Mouse (Mus musculus) frontal cortex, adult 2 months (tissue): ENCODE measurements around the gene Plekhg4. TPM values are rescaled to one million over a fixed set of nuclear protein-coding genes. Genes with fewer than 3 reads are reported as not detected.

Experiments
- DNase-seq, 2 experiments: peaks; one replicate each; pipeline ENCODE4 v3.0.0; 2022; ENCODE audit warnings: low spot score in 1 of 2; ENCODE audit errors: extremely low spot score in 1 of 2
- polyA plus RNA-seq: library from polyadenylated mRNA; depleted of rRNA; stranded (reverse); fragments of >200 nt; gene quantifications from 2 replicates; pipeline ENCODE4 v1.2.3, GENCODE M21; 2012

Plekhg4 gene
- polyA plus RNA-seq, 1 experiment, result 3.2 TPM

DNA sequence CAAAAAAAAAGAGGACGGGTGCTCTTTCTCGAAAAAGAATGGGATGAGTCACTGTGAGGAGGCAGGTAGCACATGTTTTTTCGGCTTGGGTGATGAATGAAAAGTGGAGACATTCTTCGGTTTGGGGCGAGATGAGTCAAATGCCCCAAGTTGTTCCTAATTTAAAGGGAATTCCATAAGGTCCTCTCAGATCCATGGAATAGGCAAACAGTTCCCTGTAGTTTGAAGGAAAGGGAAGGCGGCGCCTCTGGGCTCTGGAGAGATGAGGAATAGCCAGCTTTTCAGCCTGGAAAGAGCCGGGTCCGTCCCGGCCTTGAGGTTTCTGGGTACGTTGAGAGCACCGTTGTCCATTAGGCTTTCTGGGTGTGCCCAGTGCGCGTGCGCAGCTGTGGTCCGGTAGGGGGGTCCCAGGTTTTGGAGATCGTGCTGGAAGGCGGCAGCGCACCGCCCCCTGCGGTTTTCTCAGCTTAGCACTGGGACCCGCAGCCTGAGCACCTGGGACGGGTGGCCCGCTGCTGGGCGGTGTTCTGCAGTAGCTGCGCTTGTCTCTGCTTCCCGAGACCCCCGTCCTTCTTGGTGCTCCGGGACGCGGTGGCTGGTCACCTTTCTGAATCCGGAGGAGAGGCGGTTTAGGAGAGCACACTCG, 24.5 kb upstream of the Plekhg4 start, which contains the start of gene Slc9a5:
Gene Slc9a5, plus strand, starts transcription at position 394 of the 646 bp plus-strand sequence.
- DNase-seq, result peak in 1 of 2 experiments; percentile 55

DNA sequence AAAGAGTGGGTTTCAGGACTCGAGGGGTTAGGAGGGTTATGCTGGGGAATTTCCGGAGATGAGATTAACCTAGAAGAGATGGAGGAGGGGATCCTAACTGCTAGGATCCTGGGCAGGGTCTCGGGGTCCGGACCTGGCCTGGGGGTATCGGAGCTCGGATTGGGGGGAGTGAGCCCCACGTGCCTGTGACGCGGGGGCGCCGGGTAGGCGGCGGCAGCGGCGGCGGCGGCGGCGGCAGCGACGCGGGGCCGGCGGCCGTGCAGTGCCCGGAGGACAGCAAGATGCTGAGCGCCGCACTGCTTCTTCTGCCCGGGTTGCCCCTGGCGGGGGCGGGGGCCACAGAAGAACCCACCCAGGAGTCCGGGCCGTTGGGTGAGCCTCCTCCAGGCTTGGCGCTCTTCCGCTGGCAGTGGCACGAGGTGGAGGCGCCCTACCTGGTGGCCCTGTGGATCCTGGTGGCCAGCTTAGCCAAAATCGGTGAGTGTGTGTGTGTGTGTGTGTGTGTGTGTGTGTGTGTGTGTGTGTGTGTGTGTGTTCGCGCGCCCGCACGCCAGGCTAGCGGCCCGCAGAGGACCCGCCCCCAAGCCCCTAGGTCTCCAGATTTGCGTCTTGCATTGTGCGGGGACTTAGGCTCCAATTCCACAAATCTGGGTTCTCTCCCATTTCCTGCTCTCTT, 23.8 kb upstream of the Plekhg4 start:
- no peak for DNase-seq

DNA sequence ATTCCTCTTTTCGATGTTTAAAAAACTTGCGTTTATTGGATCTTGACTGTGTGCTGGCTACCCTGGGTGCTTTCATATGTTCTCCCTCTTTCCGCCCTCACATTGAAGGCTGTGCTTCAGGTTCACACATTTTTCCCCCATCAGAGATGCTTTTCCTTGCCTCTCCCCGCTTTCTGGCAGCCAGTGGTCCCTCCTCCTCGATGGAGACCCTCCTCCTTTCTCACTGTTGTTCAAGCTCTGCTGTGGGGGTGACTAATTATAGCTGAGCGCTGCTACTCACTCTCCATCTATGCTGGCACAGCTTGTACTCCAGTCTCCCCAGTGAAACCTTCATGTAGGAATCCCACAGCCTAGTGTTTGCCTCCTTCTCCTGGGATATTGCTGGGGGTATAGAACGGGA, 22.9 kb upstream of the Plekhg4 start:
- peak in 1 of 2 experiments; percentile 42 for DNase-seq

DNA sequence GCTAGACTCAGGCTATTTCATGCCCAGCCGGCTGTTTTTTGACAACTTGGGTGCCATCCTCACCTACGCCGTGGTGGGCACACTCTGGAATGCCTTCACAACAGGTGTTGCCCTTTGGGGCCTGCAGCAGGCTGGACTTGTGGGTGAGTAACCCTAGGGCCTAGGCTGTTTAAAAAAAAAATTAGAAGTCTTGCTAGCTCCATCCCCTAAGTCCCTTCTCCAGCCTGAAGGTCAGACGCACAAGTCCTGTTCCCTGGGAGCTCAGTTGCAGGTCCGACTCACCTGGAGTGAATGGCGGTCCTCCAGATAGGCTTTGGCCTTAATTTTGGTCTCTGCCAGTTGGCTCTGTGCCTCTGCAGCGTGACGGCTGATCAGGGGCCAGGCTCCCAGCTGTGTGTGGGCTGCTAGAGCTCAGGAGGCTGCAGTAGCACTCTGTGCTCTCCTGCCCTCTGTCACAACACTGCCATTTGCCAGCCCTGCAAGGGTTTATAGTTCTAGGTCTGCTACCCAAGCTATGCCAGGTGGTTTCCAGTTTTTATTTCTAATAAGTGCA, 19.4 kb upstream of the Plekhg4 start:
- DNase-seq, result no peak

DNA sequence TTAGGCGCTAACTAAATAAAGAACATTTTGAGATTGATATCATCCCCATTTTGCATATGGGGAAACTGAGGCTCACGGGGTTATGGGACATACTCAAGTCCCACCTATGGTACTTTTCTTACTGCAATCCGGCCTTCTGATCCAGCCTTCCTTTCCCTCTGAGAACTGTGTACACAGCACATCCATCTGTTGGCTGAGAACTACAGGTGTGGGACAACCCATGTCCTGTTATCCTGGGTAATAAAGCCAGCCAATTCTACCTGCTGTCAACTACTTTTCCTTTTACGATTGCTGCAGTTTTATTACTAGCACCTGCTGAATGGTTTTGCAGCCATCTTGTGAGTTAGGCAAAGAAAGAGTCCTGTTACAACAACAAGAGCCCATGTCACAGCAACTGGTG, 18.5 kb upstream of the Plekhg4 start:
- DNase-seq, result no peak

DNA sequence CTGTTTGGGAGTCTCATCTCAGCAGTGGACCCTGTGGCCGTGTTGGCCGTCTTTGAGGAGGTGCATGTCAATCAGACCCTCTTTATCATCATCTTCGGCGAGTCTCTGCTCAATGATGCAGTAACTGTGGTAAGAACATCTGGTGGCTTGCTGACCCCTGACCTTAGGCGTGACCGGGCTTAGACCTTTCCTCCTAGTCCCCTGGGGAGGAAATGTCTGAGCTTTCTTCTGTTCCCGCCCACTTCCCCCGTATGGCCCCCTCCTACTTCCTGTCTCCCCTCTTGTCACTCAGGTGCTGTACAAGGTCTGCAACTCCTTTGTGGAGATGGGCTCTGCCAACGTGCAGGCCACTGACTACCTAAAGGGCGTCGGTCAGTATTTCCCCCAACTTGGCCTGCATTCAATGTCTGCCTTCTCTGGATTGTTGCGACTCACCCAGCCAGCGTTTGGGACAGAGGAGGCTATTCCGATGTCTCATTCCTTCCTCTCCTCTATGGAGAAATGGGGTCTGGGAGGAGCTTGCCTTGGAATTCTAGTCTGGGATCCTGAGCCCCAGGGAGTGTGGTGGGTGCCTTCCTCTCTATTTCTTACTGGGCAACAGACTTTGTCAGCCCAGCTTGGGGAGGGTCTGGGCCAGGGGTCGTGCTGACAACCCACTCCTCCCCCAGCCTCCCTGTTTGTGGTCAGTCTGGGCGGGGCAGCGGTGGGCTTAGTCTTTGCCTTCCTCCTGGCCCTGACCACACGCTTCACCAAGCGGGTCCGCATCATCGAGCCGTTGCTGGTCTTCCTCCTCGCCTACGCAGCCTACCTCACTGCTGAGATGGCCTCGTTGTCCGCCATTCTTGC, 17.7 kb upstream of the Plekhg4 start:
- DNase-seq, result no peak

DNA sequence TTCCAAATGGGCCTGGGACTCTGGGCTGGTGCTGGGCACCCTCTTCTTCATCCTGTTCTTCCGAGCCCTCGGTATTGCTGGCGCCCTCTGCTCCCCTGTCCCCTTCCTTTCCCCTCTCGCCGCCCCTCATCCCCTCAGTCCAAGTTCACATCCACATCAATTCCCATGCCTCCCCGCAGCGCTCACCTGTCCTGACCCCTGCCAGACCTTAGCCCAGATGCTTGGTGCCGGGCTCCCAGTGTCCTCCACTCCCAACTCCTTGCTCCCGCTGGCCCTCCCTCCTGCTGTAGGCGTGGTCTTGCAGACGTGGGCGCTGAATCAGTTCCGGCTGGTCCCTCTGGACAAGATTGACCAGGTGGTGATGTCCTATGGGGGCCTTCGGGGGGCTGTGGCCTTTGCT, 16.4 kb upstream of the Plekhg4 start:
- DNase-seq, result no peak

DNA sequence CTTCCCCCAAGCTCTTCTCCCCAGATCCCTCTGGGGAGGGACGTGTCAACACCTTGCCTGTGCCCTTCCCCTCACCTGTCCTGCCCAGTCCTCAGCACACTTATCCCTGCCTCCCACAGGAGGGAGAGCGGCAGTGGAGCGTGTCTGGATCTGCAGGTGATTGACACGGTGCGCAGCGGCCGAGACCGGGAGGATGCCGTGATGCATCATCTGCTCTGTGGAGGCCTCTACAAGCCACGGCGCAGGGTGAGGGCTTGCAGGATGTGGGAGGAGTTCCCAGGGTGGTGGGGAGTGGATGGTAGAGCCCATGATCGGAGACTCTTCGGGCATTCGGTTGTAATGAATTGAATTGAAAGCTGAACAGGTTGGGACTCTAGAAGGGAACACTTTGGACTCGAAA, 13.9 kb upstream of the Plekhg4 start:
- DNase-seq, result no peak

DNA sequence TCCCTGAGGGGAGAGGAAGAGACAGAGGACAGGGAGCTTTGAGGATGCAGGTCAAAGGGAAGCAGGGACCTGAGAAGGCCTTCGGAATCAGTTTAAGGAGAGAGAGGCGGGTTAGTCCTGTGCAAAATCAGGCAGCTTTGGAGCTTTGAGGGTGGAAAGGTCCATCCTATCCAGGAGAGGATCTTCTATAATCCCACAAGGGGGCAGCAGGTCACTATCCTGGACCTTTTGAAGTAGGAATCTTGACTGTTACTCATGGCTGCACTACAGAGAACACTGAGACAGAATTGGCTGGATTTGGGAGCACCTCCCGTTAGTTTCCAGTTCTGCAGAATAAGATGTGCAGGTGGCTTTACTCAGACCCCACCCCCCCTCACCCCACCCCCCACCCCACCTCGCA, 13.4 kb upstream of the Plekhg4 start:
- no peak for DNase-seq

DNA sequence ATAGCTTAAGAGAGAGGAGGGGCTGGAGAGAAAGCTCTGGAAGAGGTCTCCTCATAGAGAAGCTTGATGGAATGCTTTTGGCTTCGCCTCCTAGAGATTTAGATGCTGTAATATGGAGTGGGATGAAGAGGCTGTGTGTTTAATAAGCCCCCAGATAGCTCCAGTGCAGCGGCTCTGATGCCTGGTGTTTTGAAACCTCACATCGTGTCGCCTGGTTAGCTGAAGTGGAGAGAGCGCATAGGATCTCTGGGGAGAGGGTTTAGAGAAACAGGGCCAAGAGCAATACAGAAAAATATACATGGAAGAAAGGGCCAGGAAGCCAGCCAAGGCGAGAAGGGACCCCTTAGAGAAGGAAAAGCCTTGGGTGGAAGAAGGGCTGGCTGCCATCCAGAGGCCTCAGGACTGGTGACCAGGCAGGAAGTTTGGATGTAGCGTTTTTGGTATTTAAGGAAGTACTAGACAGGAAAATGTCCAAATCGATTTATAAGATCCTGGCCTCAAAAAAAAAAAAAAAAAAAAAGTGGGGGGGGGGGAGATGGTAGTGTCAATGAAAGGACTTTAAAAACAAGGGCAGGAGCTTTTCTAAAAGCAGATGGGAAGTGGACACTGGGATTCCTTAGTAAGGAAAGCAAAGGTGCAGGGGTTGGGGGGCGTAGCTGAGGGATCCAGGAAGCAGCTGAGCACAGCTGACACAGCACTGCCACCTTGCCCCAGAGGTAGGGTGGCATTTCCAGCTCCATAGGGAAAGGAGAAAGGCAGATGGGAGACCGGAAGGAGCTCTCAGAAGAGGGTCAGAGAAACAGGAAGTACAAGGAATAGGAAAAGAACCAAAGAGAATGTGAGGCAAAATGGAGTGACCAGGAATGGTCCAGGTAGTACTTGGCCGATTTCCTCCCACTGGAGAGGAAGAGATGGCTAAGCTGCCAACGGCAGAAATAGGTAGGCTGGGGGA, 11.0 kb upstream of the Plekhg4 start:
- no peak for DNase-seq

DNA sequence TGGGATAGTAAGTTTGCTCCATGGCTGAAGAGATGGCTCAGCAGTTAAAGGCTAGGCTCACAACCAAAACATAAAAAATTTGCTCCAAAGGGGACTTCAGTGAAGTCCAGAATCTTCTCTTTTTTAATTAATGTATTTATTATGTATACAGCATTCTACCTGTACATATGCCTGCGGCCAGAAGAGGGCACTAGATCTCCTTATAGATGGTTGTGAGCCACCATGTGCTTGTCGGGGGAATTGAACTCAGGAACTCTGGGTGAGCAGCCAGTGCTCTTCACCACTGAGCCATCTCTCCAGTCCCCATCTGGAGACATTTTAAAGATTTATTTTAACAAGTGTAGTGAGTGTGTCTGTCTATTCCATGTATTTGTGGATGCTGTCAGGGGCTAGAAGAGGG, 6.0 kb upstream of the Plekhg4 start:
- DNase-seq, result no peak

DNA sequence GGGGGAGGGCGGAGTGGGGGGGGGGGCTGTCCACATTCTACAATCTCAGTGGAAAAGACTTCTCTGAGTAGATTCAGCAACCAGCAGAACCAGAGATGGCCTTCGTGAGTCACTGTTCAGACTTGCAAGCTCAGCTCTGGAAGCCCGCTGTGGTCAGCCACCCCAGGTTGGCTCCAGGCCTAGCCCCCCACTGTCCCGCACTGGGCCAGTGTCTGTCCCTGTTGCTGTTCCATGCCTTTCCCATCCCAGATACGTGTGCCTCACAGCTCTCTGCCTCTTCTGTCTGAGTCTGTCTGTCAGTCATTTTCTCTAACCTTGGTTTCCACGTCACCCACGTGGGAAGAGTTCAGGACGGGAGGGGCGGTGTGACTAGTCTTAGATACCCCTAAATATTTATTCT, 601 bp upstream of the Plekhg4 start:
- no peak for DNase-seq

DNA sequence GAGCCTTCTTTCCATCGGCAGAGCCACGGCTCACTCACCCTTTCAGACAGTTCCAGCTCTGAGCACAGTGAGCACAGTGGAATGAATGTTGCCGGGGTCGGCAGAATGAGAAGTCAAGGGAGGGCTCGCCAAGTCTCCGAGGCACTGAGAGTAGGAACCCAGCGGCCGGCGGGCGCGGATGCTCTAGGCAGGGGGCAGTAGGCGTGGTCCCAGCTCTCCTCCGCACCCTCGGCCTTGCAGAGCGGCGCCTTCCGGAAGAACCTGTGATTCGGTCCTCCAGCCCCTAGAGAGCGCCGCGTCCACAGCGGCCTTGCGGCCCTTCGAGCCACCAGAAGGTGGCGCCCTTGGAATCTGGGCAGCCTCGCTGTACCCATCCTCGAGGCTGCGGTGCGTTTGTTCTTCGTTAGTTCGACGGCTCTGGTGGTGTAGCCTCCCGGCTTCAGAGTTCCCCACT, 1.5 kb downstream of the Plekhg4 start:
- peak in 1 of 2 experiments; percentile 21 for DNase-seq

DNA sequence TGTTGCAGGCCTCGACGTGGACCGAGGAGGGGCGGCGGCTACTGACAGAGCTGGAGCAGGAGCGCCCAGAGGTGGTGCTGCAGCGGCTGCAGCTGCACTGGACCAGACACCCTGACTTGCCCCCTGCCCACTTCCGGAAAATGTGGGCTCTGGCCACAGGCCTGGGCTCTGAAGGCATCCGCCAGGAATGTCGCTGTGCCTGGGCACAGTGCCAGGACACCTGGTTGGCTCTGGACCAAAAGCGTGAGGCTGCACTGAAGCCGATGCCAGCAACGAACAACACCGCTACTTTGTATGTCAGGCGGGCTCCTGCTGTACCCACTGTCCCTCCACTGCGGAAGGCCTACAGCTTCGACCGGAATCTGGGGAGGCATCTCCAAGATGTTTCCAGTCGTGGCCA, 5.6 kb downstream of the Plekhg4 start:
- no peak for DNase-seq

DNA sequence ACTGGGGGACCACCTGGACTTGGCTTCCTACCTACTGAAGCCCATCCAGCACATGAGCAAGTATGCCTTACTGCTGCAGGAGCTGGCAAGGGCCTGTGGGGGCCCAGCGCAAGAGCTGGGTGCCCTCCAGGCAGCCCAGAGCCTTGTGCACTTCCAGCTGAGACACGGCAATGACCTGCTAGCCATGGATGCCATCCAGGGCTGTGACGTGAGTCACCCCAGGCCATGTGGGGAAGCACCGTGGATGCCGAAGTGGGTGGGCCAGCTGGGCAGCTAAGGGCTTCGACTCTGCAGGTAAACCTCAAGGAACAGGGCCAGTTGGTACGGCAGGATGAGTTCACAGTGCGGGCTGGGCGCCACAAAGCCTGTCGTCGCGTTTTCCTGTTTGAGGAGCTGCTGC, 7.2 kb downstream of the Plekhg4 start:
- no peak for DNase-seq

DNA sequence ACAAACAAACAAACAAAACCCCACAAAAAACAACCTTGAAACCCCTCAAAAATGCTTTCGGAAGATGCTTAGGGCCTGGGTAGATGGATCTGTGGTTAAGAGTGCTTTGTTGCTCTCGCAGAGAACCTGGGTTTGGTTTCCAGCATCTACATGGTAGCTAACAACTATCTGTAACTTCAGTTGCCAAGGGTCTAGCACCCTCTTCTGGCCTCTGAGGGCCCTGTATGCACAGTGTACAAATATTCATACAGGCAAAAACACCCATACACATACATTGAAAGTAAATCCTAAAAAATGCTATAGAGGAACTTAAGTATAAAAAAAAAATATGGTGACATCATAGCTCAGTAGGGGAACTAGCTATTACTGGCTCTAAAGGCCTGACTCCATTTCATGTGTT, 11.0 kb downstream of the Plekhg4 start:
- DNase-seq, result no peak

DNA sequence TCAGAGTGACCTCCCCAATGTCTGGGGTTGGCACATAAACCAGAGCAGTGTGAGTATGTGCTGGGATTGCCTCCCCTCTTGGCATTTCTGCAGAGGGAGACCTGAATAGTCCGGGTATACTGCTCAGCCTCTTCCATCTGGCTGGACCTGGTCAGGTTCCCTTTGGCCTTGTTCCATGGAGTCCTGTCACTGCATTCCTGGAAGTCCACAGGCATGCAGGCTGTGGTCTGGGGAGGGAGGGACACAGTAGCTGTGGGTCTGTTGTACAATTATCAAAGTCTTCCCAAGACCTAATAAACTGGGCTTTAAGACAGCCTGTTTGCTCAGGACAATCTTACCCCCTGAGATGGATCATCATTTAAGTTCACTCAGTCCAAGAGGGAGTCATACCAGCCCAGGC, 14.1 kb downstream of the Plekhg4 start:
- no peak for DNase-seq

DNA sequence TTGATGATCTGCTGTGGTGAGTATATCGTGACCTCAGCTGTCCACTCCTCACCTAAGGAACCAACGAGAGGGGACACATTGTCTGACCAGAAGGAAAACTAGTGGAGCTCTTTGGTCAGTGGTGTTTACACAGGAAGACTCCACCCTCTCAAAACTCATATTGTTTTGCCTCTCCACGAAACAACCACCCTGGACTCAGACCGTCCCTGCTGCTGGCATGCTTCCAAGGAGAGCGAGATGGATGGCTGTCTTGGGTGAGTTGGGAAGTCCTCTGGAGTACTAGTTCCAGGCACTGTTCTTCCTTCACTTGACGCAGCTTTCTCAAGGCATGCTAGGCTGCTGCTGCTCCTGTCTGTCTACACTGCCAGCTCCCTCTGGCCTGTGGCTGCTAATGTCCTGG, 16.0 kb downstream of the Plekhg4 start:
- DNase-seq, result no peak

DNA sequence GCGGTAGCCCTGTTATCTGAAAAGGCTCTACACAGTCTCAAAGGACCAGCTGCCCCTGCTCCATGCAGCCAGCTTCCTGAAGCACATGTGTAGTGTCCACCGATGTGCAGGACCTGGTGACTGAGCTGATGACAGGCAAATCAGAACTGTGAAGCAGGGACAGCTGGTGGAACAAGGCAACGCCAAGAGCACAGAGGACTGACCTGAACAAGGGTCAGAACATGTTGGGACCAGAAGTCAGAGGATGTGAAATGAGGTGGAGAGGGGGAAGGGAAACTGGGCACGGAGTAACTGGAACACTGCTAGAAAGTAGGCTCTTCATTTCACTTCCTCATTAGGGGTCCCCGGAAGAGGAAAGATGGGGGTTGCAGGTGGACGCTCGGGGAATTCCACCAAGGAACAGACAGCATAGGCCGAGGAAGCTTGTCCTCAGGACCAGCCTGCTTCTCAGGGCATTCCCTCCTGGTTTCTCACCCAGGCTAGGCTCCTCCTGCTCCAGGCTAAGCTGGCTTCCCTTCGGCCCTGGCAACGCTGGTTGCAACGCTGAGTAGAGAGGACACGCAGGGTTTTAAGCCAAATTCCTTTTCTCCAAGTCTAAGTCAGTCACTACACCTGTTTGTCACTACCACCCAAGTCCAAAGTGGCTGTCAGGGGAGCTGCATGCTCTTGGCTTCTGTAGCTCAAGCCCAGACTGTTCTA, 20.2 kb downstream of the Plekhg4 start:
- no peak for DNase-seq
